Mouse (Mus musculus): Measurements from ENCODE around the gene Lyz1.
"Not testable (repeated sequence)": the region's sequence is repeated elsewhere in the genome, so short reads cannot be mapped to it uniquely, and the experiment has no call there.

Lyz1 gene

GRCm38 (mm10) chr10:117287226-117287850, 5.3 kb downstream of the Lyz1 start:
- in situ Hi-C loops (cut with MboI), result no loop called here

- in situ Hi-C loops (cut with MboI), result no loop called here
Measured at GRCm38 (mm10) chr10:117286366-117286970, 6.2 kb downstream of the Lyz1 start.

- in situ Hi-C loops (cut with MboI), result not testable (repeated sequence)
Measured at GRCm38 (mm10) chr10:117285584-117285983, 7.1 kb downstream of the Lyz1 start.

- in situ Hi-C loops (cut with MboI), result no loop called here
Measured at GRCm38 (mm10) chr10:117284578-117285520, 7.8 kb downstream of the Lyz1 start.

- in situ Hi-C loops (cut with MboI), result no loop called here
Measured at GRCm38 (mm10) chr10:117283871-117284577, 8.6 kb downstream of the Lyz1 start.

DNA sequence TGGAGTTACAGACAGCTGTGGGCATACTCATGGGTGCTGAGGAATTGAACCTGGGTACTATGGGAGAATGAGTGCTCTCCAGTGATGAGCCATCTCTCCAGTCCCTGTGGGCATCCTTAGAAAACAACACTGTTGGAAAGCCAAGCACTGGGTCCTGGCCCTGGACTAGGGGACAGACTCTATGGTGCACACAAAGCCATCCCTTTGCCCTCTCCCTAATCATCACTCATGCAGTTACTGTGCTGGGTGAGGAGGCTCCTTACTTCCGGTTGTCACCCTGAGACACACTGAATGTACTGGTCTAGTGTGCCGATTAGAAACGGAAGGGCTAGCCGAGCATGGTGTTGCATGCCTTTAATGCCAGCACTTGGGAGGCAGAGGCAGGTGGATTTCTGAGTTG, 9.5 kb downstream of the Lyz1 start:
- in situ Hi-C loops (cut with MboI), result not testable (repeated sequence)

- in situ Hi-C loops (cut with MboI), result no loop called here
Measured at GRCm38 (mm10) chr10:117282551-117282950, 10.1 kb downstream of the Lyz1 start.

DNA sequence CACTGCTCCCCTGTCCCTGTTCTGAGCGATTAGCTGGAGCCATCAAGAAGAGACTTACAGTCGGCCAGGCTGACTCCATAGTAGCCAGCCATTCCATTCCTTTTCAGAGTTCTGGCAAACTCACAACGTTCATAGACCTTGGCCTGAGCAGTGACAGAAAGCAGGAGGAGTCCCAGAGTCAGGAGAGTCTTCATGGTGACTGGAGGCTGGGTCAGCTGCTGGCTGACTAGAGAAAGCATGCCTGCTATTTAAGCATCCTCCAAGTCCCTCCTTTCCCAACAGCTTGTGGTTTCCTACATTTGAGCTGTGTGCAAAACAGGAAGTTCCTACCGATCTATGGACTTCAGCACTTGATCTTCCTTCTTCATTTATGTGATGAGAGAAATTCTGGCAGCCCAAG, 10.6 kb downstream of the Lyz1 start, which contains the start of gene Lyz2:
TSS of gene Lyz2 (minus strand) at position 273 of the 400 bp plus-strand sequence.
- in situ Hi-C loops (cut with MboI), result no loop called here

- in situ Hi-C loops (cut with MboI), result no loop called here
Measured at GRCm38 (mm10) chr10:117281381-117281920, 11.2 kb downstream of the Lyz1 start.

GRCm38 (mm10) chr10:117280000-117280399, 12.7 kb downstream of the Lyz1 start:
- in situ Hi-C loops (cut with MboI), result loop anchor here (10.0 kb wide), 1 partner anchor 55 kb away; no protein-coding TSS in a partner anchor

DNA sequence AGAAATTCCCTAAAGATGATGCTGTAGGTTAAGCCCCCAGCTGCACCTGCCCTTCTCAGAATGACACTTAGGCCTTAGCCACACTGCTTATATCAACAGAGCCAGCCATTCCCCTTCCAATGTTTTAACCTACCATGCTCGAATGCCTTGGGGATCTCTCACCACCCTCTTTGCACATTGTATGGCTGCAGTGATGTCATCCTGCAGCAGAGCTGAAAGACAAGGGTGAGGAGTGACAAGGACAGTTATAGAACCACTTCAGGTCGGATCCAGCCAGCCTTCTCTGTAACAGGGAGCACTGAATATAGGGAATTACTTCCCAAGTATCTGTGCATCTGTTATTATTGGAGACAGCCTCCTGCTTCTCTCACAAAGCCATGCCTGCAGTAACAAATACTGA, 14.2 kb downstream of the Lyz1 start:
- in situ Hi-C loops (cut with MboI), result loop anchor here (10.0 kb wide), 1 partner anchor 56 kb away; no protein-coding TSS in a partner anchor

DNA sequence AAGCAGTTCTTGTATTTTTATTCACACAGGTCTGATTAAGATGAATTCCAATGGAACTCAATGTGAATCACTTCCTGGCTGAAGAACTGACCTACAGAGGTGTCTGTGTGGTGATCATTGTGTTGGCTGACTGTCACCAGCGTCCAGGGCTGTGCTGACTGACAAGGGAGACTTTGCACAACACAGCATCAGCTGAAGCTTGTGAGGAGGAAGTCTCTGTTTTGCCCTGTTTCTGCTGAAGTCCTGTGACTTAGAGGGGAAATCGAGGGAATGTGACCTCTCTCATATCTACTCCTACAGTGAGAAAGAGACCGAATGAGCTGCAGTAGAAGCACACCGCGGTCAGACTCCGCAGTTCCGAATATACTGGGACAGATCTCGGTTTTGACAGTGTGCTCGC, 14.9 kb downstream of the Lyz1 start:
- in situ Hi-C loops (cut with MboI), result loop anchor here (10.0 kb wide), 1 partner anchor 57 kb away; no protein-coding TSS in a partner anchor

DNA sequence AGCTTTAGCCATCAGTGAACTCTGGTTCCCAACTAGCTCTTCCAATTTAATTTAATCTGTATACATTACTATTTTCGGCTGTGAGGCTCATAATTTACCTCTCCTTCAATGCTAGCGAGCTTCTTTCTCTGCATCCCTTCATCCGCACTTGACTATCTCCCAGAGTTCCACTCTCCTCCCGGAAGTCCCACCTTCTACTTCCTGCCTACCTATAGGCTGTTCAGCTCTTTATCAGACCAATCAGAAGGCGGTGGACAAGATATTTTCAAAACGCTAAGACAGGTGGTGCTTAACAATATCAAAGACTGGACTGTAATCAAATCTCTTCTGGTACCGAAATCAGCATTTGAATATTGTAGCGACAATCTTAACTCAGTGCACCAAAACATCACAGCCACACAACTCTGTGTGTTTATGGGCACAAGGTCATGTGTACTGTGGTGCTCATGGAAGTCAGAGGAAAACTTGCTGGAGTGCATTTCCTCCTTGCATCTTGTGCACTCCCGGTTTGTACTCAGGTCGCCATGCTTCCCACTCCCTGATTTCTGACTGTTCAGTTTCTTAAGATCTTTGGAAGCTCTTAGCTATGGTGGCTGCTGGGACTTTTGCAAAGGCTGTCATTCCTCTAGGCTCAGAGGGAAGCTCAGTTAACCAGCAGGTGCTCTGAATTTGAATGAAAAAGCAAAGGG, 16.8 kb downstream of the Lyz1 start:
- in situ Hi-C loops (cut with MboI), result loop anchor here (10.0 kb wide), 1 partner anchor 59 kb away; no protein-coding TSS in a partner anchor

- in situ Hi-C loops (cut with MboI), result loop anchor here (10.0 kb wide), 1 partner anchor 60 kb away; no protein-coding TSS in a partner anchor
Measured at GRCm38 (mm10) chr10:117274645-117275044, 18.0 kb downstream of the Lyz1 start.

DNA sequence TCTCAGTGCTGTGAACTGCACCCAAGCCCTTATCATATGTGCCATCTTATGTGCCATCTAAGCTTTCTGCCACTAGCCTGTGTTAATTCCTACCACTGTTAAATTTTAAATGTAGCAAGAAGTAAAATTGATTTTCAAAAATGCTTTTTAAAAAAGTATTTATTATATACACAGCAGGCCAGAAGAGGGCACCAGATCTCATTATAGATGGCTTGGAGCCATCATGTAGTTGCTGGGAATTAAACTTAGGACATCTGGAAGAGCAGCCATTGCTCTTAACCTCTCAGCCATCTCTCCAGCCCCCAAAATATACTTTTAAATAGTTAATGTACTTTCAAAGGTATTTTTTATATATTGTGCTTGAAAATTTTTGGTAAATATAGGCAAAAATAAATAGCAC, 20.6 kb downstream of the Lyz1 start:
- in situ Hi-C loops (cut with MboI), result loop anchor here (10.0 kb wide), 1 partner anchor 63 kb away; no protein-coding TSS in a partner anchor

GRCm38 (mm10) chr10:117259870-117260269, 32.8 kb downstream of the Lyz1 start:
- in situ Hi-C loops (cut with MboI), result loop anchor here (10.0 kb wide), 1 partner anchor 175 kb away; no protein-coding TSS in a partner anchor

GRCm38 (mm10) chr10:117238603-117239002, 54.1 kb downstream of the Lyz1 start, which contains the start of gene 9530003J23Rik:
Gene 9530003J23Rik (minus strand): TSS chr10:117238703.
- in situ Hi-C loops (cut with MboI), result no loop called here

Measured in mature B cell (primary cell).